Mouse (Mus musculus) activated CD4-positive, CD25-positive, alpha-beta regulatory T cell (primary cell): ENCODE measurements around the gene Cyb5b. TPM values are rescaled to one million over a fixed set of nuclear protein-coding genes. Genes with fewer than 3 reads are reported as not detected.

Source experiments
- polyA plus RNA-seq, 2 experiments: library from polyadenylated mRNA; unstranded; fragments of 100-300 nt; shearing (Covaris generic); gene quantifications; one replicate each; pipeline ENCODE4 v1.2.1; 2017

Gene Cyb5b
- 10 to 100 TPM; 39.1 to 65.9 TPM for polyA plus RNA-seq

GRCm38 (mm10) chr8:107150404-107151157 is at the start of gene Cyb5b:
Gene Cyb5b (plus strand): TSS chr8:107150640.

Other genes with a start within 250 kb of the Cyb5b start
- gene Sntb2, start 214.9 kb upstream of the Cyb5b start, polyA plus RNA-seq: 10 to 100 TPM; 17.6 to 20.3 TPM
- gene Vps4a, start 119.4 kb upstream of the Cyb5b start, polyA plus RNA-seq: 10 to 100 TPM; 58.1 to 66.9 TPM
- gene Pdf, start 102.0 kb upstream of the Cyb5b start, polyA plus RNA-seq: 10 to 100 TPM; 10.6 to 19.1 TPM
- gene Cog8, start 94.0 kb upstream of the Cyb5b start, polyA plus RNA-seq: 10 to 100 TPM; 58.9 to 67.4 TPM
- gene Nip7, start 93.8 kb upstream of the Cyb5b start, polyA plus RNA-seq: 100 to 1,000 TPM in 1 of 2 experiments, 10 to 100 TPM in 1; 68.2 to 104 TPM
- under 1 TPM in 1 of 2 experiments, not detected in 1; 0.27 TPM for gene Tmed6, start 85.0 kb upstream of the Cyb5b start, polyA plus RNA-seq
- 10 to 100 TPM; 24.9 to 25.0 TPM for gene Terf2, start 54.1 kb upstream of the Cyb5b start, polyA plus RNA-seq
- 10 to 100 TPM in 1 of 2 experiments, 1 to 10 TPM in 1; 9.6 to 21.4 TPM for gene Nfat5, start 142.8 kb downstream of the Cyb5b start, polyA plus RNA-seq